Mouse (Mus musculus): ENCODE measurements around the gene Lgals3.

Lgals3 gene

GRCm38 (mm10) chr14:47419034-47419625 lies 51.6 kb downstream of the Lgals3 start:
- in situ Hi-C loops (cut with MboI; ENCODE audit: unreplicated experiment in 2 of 2): no loop called here

- in situ Hi-C loops (cut with MboI; ENCODE audit: unreplicated experiment in 2 of 2): no loop called here
These were observed 52.2 kb downstream of the Lgals3 start for GRCm38 (mm10) chr14:47419723-47420276.

- in situ Hi-C loops (cut with MboI; ENCODE audit: unreplicated experiment in 2 of 2): no loop called here
These were observed 54.1 kb downstream of the Lgals3 start for GRCm38 (mm10) chr14:47421606-47422005.

DNA sequence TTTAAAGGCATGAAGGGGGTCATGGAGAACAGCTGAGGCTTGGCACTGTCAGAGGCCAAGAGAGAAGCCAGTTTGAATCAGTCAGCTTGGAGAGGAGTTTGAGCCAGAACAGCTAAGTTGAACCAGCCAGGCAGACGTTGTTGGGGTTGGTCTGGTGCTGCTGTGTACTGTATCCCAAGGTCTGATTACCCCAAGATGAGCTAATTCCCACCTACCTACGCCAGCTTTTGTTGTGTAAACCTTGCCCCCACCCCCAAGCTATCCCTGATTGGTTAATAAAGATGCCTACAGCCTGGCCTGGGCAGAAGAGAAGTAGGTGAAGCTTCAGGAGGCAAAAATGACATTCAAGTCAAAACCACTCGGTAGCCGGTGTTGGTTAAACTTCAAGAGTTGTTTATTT lies 54.9 kb downstream of the Lgals3 start:
- in situ Hi-C loops (cut with MboI; ENCODE audit: unreplicated experiment in 2 of 2): no loop called here

GRCm38 (mm10) chr14:47432987-47433386 lies 65.4 kb downstream of the Lgals3 start:
- in situ Hi-C loops (cut with MboI; ENCODE audit: unreplicated experiment in 2 of 2): no loop called here
